Mouse (Mus musculus): ENCODE data around the gene Pde8a.
A peak's percentile ranks its signal among the peaks of the same experiment; 100 is the strongest.

The Pde8a gene

GRCm38 (mm10) chr7:81286456-81286855 lies 73.1 kb downstream of the Pde8a start:
- no peak for DNase-seq

- DNase-seq, result no peak
Measured at GRCm38 (mm10) chr7:81286946-81287345, 73.5 kb downstream of the Pde8a start.

DNA sequence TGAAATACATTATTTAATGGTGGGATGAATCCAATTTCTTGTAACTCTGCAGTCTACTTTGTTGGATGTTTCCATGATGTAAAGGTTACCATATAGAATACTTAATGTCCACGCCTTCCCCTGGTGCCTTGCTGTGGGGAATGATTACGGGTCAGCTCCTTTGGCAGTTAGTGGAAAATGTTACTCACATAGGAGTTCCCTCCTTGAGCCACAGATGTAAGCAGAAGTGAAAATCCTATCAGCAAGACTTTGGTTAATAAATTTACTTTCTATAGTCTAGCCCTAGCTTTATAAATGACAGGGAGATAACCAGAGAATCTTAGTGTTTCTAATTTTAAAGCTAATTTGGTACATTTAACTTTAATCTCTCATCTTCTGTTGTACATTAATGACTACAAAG lies 81.8 kb downstream of the Pde8a start:
- DNase-seq, result no peak

- no peak for DNase-seq
Measured at GRCm38 (mm10) chr7:81298206-81298605, 84.8 kb downstream of the Pde8a start.

DNA sequence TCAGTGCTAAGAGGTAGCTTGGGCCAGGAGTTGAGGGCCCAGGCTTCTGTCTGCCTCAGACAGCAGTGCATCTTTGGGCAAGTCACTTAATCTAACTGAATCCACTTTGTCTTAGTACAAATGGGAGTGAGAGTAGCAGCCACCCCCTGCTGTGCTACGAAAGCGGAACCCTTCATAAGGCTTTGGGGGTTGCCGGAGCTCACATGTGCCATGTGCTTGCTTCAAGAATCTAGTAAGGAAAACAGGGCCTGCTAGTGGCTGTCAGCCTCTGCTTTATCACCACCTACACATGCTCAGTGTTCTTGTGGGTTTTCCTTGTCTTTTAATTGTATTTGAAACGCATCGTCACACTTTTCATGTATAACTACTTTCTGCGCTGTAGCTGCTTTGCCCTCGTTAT lies 87.9 kb downstream of the Pde8a start:
- DNase-seq, result no peak

DNA sequence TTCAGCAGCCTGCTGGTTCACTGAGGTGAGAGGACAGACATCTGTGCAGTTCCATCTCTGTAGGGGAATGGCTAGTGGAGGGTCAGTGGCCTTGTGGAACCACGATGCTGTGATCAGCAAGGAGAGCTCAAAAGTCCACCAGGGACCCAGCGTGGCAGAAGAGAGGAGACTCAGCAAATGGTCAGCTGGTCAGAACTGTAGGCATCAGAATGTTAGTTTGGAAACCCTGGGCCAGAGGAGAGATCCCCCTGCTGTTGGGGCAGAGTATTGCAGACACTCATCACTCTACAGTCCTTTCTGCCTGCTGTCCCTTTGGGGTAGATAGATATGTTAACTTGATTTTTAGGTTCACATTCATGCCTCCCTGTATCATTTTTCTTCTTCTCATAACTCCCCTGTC lies 90.3 kb downstream of the Pde8a start:
- DNase-seq, result peak in 1 of 2 experiments; percentile 51

DNA sequence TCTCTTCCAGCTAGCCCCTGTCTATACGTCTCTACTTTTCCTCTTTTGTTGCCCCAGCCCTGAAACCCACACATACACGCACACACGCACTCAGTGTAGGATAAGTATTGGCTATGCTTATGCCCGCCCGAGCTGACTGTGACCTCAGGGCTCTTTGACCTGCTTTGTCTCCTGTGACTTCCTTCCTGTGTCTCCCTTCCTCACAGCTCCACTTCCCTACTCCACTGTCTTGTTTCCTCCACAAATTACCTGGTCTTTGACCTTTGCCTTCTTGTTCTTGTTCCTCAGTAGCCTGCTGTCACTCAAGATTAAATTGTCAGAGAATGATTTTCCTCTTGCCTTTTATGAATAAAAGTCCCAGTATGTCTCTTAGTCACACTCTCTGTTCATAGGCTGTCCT lies 90.7 kb downstream of the Pde8a start:
- DNase-seq, result no peak

GRCm38 (mm10) chr7:81304675-81305074 lies 91.3 kb downstream of the Pde8a start:
- no peak for DNase-seq

GRCm38 (mm10) chr7:81307735-81308134 lies 94.3 kb downstream of the Pde8a start:
- no peak for DNase-seq

- DNase-seq, result no peak
Measured at GRCm38 (mm10) chr7:81309247-81309646, 95.9 kb downstream of the Pde8a start.

- no peak for DNase-seq
Measured at GRCm38 (mm10) chr7:81311130-81311529, 97.7 kb downstream of the Pde8a start.

DNA sequence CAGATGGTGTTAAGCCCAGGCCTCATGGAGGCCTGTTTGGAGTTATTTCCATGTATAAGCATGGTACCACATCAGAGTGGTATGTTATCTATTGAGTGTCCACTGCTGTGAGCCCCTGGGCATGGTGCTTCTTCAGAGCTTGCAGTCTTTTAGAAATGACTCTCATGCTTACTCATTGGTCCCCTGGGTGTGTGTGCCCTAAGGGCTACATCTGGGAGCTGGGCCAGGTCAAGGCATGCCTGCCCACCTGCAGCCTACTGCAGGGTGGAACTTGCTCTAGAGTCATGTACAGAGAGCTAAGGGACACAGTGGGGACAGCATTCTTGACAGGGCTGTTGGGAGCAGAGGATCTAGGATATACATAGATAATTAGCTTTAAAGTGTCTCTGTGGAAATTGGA lies 98.2 kb downstream of the Pde8a start:
- DNase-seq, result no peak

DNA sequence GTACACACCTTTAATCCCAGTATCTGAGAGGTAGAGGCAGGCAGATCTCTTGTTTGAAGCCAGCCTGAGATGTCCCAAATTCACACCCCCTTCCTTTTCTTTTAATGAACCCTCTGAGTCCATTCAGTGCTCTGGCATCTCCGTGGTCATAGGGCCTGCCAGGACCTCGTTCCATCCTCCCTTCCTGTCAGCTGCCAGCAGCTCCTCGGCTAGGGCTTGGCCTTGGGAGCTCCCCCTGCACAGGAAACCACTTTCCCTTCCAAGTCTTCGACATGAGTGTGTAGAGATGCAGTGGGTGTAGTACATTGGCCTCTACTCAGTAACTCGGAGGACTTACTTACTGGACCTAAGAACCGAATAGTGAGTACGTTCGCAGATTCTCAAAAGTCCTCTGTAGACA lies 102.2 kb downstream of the Pde8a start:
- no peak for DNase-seq

DNA sequence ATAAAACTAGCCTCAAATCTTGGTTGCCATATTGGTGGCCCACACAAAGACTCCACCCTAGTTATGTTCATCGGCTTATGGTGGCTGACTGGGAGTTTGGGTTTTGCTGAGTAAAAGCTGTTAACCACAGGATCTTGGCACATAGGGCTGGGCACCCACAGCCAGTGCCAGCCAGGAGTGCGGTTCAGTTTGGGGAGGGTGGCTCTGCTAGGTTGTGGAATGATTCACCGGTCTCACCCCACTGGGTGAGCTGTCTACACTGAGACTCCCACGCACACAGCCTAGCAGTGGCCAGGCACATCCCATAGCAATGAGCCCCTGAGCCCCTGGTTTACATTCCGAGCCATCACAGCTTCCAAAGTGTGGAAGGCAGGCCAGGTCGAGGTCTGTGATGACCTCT lies 106.4 kb downstream of the Pde8a start:
- DNase-seq, result no peak

DNA sequence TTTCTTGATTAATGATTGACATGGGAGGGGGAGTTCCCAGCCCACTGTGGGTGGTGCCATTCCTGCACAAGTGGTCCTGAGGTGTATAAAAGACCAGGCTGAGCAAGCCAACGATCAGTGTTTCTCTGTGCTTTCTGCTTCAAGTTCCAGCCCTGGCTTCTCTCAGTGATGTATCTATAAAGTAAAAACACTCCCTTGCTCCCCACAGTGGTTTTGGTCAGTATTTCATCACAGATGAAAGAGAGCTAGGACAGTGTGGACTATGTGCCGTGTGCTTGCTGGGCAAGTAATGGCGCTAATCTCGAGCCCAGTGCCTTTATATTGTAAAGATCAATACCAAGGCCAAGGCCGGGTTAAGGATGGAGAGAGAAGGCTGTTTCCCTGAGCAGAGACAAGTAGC lies 108.4 kb downstream of the Pde8a start:
- no peak for DNase-seq

DNA sequence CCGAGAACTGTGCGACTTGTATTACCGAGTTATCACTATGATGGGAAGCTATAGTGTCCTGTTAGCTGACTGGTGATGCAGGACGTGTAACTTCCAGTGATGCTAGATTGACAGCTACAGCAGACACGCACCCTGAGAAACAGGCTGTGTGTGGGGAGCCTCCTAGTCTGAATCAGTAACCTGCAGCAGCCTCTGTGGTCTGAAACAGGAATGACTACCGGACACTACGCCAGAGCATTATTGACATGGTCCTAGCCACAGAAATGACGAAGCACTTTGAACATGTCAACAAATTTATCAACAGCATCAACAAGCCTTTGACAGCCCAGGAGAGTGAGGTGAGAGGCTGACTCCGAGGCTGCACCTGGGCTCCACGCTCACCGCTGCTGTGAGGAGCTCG lies 112.6 kb downstream of the Pde8a start:
- no peak for DNase-seq

- no peak for DNase-seq
Measured at GRCm38 (mm10) chr7:81326859-81327258, 113.5 kb downstream of the Pde8a start.

DNA sequence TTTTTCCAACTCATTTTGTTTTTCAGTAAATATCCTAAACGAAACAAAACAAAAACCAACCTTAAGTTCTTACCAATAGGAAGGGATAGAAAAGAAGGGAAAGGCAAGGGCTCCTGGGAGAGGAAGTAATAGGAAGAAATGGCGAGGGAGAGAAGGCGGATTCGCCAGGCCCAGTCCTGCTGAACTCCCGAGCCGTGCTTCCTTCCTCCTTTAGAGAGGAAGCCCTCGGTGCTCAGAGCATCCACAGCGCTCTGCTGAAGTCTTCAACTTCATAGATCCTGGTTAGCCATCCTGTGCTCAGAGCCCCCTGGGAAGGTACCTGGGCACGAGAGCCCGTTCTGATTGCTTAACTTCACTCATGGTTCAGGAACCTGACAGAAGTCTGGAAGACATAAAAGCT lies 114.3 kb downstream of the Pde8a start:
- no peak for DNase-seq

DNA sequence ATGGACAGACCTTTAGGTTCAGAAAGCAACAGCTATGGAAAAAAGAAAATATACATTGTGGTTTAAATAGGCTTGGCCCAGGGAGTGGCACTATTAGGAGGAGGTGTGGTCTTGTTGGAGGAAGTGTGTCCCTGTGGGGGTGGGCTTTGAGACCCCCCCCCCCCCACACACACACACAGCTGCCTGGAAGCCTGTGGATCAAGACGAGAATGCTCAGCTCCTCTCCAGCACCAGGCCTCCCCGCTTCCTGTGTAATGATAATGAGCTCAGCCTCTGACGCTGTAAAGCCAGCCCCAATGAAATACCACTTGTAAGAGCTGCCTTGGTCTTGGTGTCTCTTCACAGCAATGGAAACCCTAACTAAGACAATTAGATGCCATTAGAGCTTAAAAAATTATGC lies 117.4 kb downstream of the Pde8a start:
- no peak for DNase-seq

DNA sequence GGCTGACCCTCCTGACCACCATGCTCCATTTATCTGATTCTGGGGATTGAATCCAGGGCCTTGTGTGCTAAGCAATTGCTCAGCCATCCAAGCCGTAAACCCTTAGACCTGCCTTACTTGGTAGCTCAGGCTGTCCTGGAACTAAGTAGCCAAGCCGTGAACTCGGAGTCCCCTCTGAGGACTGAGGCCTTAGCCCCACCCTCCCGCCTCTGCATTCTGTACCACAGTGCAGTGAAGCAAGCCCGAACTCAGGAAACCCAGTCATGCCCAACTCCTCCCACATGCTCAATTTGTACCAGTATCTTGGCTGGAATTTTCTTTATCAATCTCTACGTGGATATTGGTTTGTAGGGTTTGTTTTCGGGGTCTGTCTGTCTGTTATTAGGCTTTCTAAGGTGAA lies 118.5 kb downstream of the Pde8a start:
- no peak for DNase-seq

DNA sequence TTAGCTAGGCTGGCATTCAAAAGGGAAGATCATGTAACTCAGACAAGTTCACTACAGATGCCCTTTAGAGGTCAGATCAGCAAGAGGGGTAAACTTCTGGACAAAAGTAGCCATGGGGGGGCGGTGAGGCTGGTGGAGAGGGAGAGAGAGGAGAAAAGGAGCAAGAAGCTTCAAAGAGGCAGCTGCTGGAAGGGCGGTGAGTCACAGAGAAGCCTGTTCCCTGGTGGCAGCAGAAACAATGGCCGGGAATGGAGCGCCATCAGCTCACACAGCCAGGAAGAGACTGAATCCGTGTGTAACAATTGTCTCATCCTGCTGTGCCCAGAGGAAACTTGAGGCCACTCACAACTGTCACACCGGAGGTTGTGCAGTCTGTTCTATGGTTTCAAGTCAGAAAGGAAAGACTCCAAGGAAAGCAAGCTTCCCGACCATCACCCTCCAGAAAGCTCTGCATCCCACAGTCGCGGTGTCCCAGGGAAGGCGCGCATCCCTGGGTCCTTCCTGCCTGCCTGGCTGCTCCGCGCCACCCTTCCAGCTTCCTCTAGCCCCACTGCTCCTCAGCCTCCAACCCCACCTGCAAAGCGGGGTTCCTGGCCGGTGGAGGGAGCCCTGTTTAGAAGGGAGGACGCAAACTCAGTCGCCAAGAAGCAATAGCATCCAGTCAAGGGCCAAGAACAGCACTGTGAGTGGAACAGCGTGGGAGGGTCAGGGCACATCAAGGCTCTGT lies 122.5 kb downstream of the Pde8a start:
- DNase-seq, result no peak

DNA sequence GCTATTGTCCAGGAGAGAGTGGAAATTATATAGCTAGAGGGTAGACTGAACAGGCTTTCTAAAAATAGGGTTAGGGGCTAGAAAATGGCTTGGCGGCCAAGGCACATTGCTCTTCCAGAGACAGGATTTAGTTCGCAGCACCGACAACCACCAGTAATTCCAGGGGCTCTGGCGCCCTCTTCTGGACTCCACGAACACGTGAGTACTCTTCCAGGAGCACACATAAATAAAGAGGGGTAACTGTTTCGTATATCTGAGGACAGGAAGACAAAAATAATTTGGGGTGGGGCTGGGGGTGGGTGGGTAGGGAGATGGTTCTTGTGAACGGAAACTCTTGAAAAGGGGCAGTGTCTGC lies 123.0 kb downstream of the Pde8a start:
- peak in 1 of 2 experiments; percentile 58 for DNase-seq

GRCm38 (mm10) chr7:81337785-81338521 lies 124.6 kb downstream of the Pde8a start:
- no peak for DNase-seq

- DNase-seq, result no peak
Measured at GRCm38 (mm10) chr7:81338522-81338873, 125.1 kb downstream of the Pde8a start.

GRCm38 (mm10) chr7:81339783-81340182 lies 126.4 kb downstream of the Pde8a start:
- DNase-seq, result peak in 1 of 2 experiments; percentile 49

Data from spleen, adult 18-20 months (tissue).